Mouse (Mus musculus) B cell, adult 2 months (primary cell): ENCODE measurements around the gene Sumo1.

Experiments used
- DNase-seq, 2 experiments: peaks; one replicate each; pipeline ENCODE4 v3.0.0; 2022

Gene Sumo1

DNA sequence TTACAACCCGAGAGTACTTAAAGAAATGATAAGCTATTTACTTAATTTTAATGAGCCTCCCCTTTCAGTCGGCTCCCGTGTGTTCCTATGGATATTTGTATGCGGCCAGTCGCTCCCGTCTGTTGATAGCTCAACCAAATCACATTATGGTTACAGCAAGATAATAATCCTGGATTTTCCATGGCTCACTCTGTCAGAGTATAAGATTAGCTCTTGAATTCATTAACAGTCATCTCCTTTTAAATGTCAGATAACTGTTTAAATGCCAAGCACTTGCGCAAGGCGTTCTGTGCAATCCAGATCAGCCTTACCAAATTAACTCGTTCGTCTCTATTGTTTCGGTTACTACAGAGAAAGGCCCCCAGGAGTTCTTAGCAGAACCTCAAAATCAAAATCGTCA lies 77.8 kb downstream of the Sumo1 start:
- DNase-seq = no peak

DNA sequence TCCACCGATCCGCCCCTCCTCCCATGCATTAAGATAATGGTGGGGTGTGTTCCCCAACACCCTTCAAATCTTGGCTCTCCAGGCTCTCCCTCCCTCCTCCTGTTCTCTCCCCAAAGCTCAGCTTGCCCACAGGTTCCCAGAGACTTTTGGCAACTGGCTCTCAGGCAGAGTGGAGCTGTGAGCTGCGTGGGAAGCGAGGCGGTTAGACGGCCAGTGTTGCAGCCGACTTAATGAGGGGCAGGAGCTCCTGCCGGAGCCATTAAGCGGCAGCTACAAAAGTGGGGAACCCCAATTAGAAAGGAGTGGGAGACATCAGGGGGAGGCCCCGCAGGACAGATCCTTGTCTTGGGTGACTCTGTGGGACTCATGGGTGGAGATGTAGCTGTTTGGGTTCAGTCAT lies 78.3 kb downstream of the Sumo1 start:
- DNase-seq = no peak

DNA sequence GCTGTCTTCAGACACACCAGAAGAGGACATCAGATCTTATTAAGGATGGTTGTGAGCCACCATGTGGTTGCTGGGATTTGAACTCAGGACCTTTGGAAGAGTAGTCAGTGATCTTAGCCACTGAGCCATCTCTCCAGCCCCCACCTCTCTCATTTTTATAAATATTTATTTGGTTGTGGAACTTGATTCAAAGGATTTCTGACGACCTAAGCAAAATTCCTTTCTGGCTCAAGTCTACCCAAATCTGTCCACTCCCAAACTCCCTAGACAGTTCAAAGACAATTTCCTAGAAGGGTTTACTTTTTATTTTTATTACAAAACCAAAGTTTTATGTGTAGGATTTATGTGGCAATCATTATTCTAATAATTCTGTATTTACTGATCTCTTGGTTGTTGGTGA lies 81.4 kb downstream of the Sumo1 start:
- no peak for DNase-seq

DNA sequence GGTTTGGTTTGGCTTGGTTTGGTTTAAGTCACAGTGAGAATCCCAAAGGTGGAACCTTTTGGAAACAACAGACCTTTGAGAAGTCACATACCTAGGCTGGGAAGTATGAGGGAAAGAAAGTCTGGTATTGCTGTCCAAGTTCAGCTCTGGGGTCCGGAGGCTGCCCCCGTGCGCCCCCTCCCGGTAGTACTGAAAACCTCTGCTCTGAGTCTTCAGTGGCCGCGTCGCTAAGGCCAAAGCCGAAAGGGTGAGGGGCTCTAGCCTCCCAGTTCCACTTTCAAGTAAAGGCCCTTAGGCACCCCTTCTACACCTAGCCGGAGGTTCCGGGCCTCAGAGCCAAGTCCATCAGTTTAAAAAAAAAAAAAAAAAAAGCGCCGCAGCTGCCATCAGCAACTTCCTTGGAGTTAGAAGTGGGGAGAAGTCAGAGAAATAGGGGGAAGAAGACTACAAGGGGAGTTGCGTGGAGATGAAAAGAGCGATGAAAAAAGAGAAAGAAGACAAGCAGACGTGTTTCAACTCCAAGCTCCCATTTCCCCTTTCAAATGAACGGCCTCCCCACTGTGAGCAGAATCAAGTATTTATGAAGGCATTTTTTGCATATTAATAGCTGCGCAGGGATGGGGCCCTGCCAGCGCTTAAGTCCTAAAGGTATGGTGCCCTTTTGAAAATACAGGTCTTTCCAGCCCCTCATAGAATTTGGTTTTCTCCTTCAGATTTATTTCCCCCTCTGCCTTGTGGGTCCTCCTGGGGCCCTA lies 85.8 kb downstream of the Sumo1 start:
- peak; percentile 73 for DNase-seq

DNA sequence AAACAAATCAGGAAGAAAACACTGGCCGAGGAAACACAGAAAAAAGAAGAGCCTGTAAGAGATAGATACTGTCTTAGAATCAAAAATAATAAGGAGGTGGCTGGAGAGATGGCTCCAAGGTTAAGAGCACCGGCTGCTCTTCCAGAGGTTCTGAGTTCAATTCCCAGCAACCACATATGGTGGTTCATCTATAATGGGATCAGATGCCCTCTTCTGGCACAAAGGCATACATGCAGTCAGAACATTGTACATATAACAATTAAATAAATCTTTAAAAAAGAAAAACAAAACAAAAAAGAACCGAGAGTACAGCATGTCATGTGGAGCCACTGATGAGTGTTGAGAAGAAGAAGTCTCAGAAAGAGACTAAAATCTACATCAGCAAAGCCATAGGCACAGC lies 89.8 kb downstream of the Sumo1 start:
- no peak for DNase-seq

DNA sequence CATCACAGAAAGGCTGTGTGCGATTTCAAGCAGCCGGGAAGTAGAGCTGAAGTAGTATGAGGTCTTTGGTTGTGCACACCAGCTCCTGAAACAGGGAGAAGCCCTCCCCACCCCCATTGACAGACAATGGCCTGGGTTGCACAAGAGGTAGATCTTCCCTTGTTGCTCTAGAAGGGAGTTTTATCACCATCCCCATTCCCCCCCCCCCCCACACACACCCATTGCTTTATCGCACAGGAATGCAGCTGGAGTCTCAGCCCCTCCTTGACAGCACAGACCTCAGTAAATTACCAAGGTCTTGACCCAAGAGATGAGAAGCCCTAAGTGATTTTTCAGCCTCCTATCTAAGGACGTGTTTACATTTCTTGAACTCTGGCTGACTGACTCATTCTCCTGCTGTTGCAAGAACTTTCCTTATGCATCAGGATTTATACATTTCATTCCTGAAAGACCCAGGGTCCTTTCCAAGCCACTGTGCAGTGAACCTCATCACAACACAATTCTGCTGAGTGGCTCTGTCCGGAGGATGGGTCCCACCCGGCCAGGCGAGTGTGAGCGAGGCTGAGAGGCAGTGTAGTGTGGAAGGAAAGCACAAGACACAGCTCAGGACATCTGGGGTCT lies 90.4 kb downstream of the Sumo1 start:
- no peak for DNase-seq

DNA sequence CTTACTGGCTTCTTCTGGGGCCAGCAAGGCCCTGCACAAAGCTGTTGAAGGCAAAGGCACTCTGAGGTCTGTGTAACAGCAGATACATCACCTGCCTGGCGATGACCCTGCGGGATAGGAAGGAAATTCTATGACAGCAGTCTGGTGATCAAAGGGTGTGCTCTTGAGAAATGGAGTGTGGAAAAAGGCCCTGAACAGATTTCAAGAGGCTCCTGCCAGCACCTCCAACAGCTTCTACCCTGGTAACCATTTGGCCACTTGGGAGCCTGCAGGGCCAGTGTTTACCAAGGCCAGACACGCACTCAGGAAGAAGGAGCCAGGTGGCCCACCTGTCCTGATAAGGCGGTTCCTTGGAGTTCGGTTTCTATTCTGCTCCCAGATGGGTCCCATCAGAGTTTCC lies 91.3 kb downstream of the Sumo1 start:
- no peak for DNase-seq

DNA sequence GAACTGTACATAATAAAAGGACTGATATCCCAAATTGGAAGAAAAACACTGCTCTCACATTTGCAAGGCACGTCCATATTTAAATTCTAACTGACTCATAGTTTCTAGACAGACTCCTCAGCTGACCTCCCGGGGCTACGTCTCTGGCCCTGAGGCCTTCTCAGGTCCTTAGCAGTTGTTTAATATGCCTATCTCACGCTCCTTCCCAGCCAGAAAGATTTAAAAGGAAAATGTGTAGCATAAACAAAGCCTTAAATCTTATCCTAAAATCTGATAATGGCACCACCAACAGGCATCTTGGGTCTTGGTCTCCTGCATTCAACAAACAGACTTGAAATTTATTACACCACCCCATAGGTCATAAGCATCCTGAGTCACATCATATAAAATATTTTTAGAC lies 91.9 kb downstream of the Sumo1 start:
- no peak for DNase-seq

DNA sequence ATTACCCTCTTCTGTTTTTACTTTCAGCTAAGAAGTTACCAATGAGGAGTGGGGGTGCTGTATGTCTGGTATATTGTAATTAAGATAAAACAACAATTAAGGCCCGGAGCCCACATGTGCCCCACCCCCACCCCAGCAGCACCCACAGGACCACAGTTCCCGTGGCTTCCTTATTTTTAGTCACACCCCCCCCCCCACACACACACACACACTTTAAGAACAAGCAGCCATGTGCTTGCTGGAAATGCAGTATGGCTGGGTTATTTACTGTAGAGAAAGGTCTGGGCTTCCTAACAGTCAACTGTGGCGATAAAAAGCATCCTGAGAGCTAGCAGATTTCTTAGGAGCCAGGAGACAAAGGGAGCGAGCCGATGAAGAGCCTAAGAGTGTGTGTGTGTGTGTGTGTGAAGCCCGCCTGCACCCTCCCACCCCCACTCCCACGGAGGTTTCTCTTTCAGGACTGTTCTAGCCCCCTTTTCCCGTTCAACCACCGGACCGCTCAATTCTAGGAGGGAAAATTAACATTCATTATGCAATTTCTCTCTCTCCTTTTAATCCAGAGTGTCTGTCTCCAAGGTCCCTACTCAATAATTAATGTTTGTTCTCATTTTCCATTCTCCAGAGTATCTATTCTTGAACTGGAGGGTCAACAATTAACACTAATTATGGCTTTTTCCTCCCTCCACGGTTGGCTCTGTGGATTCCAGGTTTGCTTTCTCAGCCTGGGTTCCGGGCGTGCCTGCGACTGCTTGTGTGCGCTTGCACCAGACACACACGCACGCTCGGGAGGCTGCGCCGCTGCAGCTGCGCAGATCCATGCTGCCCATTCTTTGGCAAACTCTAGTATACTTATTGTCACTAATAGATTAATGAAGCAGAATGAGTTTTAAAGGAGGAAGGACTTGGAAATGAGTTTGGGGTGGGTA lies 96.1 kb downstream of the Sumo1 start:
- DNase-seq = no peak

DNA sequence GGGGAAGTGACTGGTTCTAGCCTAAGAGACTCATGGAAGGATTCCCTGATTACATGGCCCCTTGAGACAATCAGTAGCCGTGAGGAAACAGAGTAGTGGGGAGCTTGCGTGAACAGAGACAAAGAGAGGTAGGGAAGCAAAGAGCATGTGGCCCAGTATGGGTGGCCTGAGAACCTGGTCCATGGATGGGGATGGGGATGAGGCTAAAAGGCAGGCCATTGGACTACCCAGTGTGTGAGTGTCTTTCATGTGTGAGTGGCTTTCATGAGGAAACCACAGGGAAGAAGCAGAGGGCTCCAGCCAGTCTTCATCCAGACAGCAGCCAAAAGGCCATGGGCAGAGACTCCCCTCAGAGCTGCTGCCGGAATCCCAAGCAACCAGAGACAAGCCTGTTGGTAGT lies 96.8 kb downstream of the Sumo1 start:
- no peak for DNase-seq

DNA sequence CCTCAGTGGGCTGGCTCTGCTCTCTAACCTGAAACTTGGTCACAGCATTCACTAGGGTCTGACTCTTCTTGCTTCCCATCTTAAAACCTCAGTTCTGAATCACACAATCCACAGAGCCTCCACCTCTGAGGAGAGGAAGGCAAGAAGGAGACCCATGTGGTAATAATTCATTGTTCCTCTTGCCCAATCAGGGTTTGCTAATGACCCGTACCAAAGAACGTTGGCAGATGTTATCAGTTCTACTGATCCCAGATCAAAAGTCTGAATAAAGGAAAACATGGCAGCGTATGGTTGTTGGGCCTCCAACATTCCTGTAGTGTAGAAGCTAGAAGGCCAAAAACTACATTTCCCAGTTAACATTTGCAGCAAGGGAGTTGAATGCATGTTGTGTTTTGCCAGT lies 99.1 kb downstream of the Sumo1 start:
- DNase-seq = no peak

DNA sequence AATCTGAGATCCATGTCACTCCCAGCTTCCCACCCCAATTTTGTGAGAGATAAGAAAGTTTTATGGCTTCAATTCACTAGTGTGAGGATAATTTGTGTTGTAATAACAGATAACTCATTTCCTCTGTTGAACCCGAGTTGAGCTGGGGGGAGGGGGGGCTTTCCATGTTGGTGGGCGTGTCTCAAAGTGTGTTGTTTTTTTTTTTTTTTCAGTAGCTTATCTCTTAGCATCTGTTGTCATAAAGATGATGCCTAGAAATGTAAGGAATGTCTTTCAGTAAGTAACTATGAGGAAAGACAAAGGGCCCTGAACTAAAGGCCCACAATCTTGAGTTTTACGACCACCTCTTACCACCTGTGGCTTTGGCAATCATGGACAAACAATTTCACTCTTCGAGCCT lies 99.9 kb downstream of the Sumo1 start:
- DNase-seq = no peak

DNA sequence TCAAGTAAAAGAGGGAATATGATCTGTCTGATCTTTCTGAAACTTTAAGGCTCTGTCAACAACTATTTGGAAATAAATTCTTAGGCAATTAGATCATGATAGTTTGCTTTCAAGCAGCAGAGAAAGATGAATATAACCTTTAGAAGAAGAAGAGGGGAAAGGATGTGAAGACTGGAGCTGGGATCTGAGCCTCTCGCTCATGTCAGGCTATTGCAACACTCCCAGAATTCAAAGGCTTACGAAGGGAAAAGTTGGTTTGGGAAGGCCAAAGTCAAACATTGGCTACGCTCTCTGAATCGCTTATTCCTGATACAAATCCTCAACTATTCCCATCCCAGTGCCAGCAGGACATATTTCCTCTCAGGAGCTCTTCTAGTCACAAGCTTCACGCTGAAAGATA lies 101.3 kb downstream of the Sumo1 start:
- DNase-seq = no peak

DNA sequence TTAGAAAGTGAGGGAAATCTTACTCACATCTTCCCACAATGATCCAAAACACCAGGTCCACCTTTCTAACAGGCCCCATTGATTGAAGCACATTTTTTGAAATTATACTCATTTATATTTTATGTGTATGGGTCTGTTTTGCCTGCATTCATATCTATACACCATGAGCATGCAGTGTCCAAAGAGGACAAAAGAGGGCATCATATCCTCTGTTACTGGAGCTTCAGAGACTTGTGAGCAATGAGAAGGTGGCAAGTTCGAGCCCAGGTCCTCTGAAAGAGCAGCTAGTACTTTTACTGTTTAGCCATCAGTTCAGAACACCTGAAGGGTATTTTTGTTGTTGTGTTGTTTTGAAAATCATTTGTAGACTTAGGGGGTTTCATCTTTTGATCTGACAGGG lies 102.4 kb downstream of the Sumo1 start:
- no peak for DNase-seq

DNA sequence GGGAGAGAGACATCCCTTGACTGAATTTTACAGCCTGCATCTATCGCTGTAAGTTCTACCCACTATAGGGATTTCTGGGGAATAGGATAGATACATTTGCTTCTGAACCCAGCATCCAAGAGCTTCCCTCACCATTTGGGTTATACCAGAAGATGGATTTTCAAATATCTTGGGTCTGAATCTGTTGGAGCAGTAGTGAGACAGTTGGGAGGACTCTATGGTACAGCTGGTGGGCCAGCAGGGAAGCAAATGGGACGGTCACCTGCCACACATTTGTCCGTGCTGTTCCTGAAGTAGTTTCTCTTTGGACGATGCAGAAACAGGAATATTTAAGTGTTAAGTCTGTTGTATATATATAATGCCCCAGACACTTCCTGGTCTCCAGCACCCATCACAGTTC lies 103.1 kb downstream of the Sumo1 start:
- DNase-seq = no peak

DNA sequence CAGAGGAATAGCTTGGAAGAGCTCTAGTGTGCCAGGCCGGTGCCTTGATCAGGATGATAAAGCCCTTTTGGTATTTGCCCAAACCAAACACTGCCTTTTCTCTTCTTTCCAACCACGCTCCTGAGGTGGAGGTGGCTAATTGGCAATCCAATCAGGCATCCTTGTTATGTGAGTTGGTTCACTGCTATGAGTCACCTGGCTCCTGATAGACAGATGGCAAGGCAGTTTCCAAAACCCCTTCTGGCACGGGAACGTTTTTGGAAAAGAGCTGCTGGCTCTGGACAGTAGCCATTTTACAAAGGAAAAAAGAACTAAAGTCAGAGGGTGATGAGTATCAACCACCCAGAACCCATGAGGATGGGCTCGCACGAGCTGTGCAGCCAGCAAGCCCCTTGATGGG lies 103.7 kb downstream of the Sumo1 start:
- DNase-seq = no peak

DNA sequence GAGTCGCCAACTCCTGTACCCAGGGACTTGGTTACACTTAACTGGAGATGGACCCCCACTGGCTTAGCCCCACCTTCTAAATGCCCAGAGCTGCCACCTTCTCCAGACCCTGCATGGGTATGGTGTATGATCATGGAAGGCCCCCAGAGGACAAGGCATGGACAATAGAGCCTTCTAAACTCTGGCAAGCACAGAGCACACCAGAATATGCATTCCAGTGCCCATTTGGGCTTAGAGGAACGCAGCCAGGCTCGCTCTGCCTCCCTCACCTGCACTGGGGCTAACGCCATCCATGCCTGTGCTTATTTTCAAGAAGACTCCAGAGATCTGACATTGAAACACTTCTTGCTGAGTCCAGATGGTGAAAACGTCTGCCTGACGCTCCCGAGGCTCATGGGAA lies 104.4 kb downstream of the Sumo1 start:
- DNase-seq = no peak

DNA sequence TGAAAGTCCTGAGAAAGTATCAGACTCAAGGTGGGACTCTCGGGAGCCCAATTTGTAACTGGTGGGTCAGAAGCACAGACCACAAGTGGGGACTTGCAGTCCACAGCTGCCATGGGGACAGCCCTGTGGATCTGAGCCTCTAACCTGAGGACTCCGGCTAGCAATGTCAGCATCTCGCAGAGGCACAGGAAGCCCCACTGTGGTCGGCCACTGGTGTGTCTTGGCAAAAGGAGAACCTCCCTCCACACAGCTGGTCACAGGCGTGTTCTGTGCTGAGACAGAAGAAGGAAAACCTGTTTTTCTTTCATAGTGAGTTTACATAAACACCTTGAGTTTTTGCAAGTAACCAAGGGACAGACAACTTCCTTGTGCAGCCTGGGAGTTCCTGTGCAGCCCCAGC lies 104.8 kb downstream of the Sumo1 start:
- DNase-seq = no peak

DNA sequence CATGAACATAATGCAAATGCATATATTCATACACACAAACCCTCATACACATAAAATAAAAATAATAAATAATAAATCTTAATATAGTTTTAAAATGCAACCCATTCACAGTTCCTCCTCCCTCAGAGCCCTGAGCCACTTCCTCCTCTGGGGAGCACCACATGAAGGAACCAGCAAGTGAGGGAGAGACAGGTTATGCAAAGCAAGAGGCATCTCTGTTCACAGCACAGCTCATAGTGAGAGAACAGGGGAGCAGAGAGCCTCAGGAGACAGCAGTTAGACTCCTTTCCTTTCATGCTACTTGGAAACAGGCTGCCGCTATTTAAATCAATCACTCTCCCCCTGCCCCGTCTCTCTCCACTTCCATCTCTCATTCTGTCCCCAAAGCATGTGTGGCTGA lies 107.1 kb downstream of the Sumo1 start:
- DNase-seq = no peak

DNA sequence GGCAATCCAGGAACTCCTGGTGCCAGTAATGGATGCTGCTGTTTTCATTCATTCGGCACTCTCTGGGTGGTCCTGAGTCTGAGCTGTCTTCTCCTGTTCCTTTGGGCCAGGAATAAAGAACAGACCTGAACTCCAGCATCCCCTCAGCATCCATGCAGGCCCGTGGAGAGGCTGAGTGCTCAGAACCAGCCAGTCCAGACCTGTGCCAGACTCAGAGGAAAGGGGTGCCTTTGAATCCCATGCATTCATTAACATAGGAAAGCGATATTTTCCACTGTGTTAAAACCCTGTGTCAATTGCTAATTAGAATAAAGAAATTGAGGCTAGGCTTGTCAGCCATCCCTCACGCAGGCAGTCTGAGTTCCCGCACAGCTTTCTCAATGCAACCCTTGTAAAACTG lies 116.9 kb downstream of the Sumo1 start:
- no peak for DNase-seq

DNA sequence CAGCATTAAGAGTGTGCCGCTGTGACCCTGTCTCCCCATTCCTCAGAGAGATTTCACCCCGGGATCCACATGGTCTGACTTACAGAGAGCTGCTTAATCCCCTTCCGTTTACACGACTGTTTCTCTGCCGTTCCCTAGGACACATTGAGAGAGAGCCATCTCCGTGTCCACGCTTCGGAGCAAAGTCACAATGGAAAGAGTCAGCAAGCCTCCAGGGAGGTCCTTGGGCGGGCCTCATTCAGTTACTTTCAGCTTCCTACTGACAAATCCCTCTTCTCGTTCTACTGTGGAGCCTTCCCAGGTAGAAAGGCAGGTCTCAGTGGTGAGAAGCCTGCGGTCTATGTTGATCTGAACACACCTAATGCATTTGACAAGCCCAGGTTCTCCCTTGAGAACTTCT lies 119.6 kb downstream of the Sumo1 start:
- DNase-seq = no peak

DNA sequence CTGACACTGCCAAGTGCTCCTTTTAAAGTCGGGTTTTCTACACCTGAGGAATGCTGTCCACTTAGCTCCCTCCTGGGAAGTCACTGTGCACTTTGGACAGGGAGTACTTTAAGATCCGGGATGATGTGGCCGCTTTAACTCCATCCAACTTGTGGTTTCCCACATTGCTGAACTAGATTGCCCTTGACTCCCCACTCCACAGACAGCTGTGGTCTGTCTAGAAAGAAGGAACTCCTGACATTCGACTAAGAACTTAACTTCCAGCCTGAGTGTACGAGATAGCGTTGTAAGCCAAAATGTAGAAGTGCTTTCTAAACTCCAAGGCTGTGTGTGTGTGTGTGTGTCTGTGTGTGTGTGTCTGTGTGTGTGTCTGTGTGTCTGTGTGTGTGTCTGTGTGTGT lies 120.4 kb downstream of the Sumo1 start:
- DNase-seq = no peak

DNA sequence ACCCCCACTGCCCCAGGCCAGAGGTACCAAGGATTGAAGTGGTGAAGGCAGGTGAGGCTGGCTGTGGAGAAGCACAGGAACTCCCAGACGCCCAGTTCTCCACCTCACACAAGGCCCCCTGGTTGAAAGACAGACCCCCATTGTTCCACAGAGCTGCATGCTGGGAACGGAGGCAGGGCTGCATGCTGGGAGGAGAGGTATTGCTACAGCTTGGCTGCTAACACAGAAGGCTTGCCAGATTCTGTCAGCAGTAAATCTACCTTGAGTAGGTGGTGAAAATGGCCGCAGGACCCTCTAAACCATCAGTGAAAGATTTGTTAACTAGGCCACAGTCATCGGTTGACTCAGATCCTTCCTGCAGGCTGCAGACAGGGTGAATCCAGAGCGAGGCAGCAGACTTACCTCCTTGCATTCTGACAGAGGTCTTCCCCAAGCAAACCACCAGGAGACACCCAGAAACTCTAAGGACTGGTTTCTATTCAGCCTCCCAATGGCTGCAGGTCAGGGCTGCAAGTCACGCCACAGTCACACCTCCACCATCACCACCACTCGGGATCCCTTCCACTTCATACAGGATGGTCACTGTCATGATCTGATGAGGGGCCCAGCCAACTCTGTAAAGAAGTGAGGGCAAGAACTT lies 121.5 kb downstream of the Sumo1 start:
- no peak for DNase-seq

DNA sequence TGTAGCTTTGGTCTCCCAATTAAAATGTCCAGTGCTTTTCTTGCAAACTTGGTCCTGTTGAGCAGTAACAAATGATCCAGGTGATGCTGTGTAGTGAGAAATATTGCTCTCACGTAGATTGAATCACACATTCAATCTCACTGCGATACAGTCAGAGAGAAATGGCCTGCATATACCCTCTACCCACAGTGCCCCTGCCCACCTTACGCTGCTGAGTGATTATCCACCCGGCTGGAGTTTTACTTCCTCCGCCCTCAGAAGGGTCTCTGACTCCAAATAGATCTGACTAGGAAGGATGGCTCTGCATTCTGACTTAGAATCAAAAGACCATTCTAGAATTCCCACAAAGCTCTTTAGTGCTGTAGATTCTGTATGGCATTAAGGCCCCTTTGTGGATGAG lies 122.1 kb downstream of the Sumo1 start:
- DNase-seq = no peak
